Mouse (Mus musculus): ENCODE results near the gene Rgs5.

- TF ChIP-seq ZNF384 (IDR thresholded peaks at IDR 0.05; ENCODE audit: low read depth, low read length), result no peak
- no peak for TF ChIP-seq ZC3H11A (IDR thresholded peaks at IDR 0.05; ENCODE audit: borderline replicate concordance, low read depth, low read length)
- TF ChIP-seq MAFK (IDR thresholded peaks at IDR 0.05; ENCODE audit: insufficient read depth, low read depth, low read length), result no peak
- no peak for TF ChIP-seq CHD2 (IDR thresholded peaks at IDR 0.05; ENCODE audit: low read depth, low read length)
- no peak for TF ChIP-seq HCFC1 (IDR thresholded peaks at IDR 0.05; ENCODE audit: borderline replicate concordance, insufficient read depth, low read length)
These were observed 25.6 kb upstream of the Rgs5 start for GRCm38 (mm10) chr1:169629738-169630137.

Measured in ES-E14 (cell line).